Mouse (Mus musculus) lung, adult 2 months (tissue): ENCODE results near the gene Csnk1d.

Experiments used
- CTCF ChIP-seq: fragments of 200-500 bp; IDR thresholded peaks from 2 replicates; pipeline ENCODE4 v1.5.1; 2011; ENCODE audit warnings: mild to moderate bottlenecking, low read length, control low read depth; ENCODE audit not compliant: insufficient read depth
- POLR2A ChIP-seq: fragments of 200-500 bp; IDR thresholded peaks from 2 replicates; pipeline ENCODE4 v1.6.1; 2011; ENCODE audit warnings: low read depth, mild to moderate bottlenecking, control low read depth, low read length, borderline replicate concordance; ENCODE audit errors: extremely low read depth

DNA sequence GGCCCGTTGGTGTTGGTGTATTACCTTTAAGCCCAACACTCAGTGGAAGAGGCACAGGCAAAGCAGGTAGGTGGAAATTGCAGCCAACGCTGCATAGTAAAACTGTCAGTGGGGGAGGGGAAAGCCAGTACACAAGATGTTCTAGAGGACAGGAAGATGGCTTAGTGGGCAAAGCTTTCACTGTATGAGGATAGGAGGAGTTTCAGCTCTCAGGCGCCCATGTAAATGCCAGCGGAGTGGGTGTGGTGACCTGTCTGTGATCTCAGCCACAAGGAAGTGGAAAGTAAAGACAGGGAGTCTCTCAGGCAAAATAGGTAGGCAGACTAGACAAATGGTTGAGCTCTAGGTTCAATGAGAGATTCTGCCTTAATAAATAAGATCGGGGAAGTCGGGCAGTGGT, 50.2 kb downstream of the Csnk1d start:
- TF ChIP-seq POLR2A (no peak), CTCF (no peak)
